Mouse (Mus musculus) activated CD4-positive, CD25-positive, alpha-beta regulatory T cell, adult 9 weeks (primary cell): Measurements from ENCODE around the gene Sec23ip. TPM values are rescaled to one million over a fixed set of nuclear protein-coding genes. Genes with fewer than 3 reads are reported as not detected.

Experiments
- polyA plus RNA-seq: library from polyadenylated mRNA; unstranded; fragments of 100-300 nt; shearing (Covaris generic); gene quantifications from one replicate; pipeline ENCODE4 v1.2.1, GENCODE M21; 2017

Sec23ip gene
- 74.1 TPM for polyA plus RNA-seq

GRCm38 (mm10) chr7:128744684-128745485, at the start of gene Sec23ip:
Gene Sec23ip (plus strand): TSS chr7:128744943.

GRCm38 (mm10) chr7:128740334-128740733, 4.4 kb upstream of the Sec23ip start, which contains the start of gene Mcmbp:
Gene Mcmbp (minus strand): TSS chr7:128740495.

Other genes with a start within 250 kb of the Sec23ip start
- 11.2 TPM for gene Bag3, start 221.3 kb upstream of the Sec23ip start, polyA plus RNA-seq
- 56.8 TPM for gene Inpp5f, start 133.6 kb upstream of the Sec23ip start, polyA plus RNA-seq
- 11.1 TPM for gene Mcmbp, start 4.4 kb upstream of the Sec23ip start, polyA plus RNA-seq